Mouse (Mus musculus): Measurements from ENCODE around the gene Col28a1.

Gene Col28a1

GRCm38 (mm10) chr6:8192517-8192916 is at the start of gene Col28a1:
Gene Col28a1 (minus strand): TSS chr6:8192617.
- no peak for DNase-seq (ENCODE audit: low spot score in 2 of 2)

GRCm38 (mm10) chr6:8228596-8228995 is 36.2 kb upstream of the Col28a1 start:
- no peak for DNase-seq (ENCODE audit: low spot score in 2 of 2)

- DNase-seq (ENCODE audit: low spot score in 2 of 2): no peak
These were observed 34.6 kb upstream of the Col28a1 start for GRCm38 (mm10) chr6:8227035-8227434.

- DNase-seq (ENCODE audit: low spot score in 2 of 2): no peak
These were observed 18.2 kb upstream of the Col28a1 start for GRCm38 (mm10) chr6:8210661-8211060.

GRCm38 (mm10) chr6:8209866-8210186 is 17.4 kb upstream of the Col28a1 start:
- DNase-seq (ENCODE audit: low spot score in 2 of 2): no peak

GRCm38 (mm10) chr6:8209047-8209865 is 16.8 kb upstream of the Col28a1 start, which contains the start of gene Mios:
Gene Mios (plus strand): TSS chr6:8209222.
- DNase-seq (ENCODE audit: low spot score in 2 of 2): peak; percentile 85

GRCm38 (mm10) chr6:8189917-8190316 is 2.5 kb downstream of the Col28a1 start:
- no peak for DNase-seq (ENCODE audit: low spot score in 2 of 2)

- no peak for DNase-seq (ENCODE audit: low spot score in 2 of 2)
These were observed 3.7 kb downstream of the Col28a1 start for GRCm38 (mm10) chr6:8188599-8189233.

- no peak for DNase-seq (ENCODE audit: low spot score in 2 of 2)
These were observed 13.9 kb downstream of the Col28a1 start for GRCm38 (mm10) chr6:8178397-8178941.

GRCm38 (mm10) chr6:8176116-8176515 is 16.3 kb downstream of the Col28a1 start:
- no peak for DNase-seq (ENCODE audit: low spot score in 2 of 2)

GRCm38 (mm10) chr6:8175346-8175745 is 17.1 kb downstream of the Col28a1 start:
- DNase-seq (ENCODE audit: low spot score in 2 of 2): no peak

- no peak for DNase-seq (ENCODE audit: low spot score in 2 of 2)
These were observed 18.4 kb downstream of the Col28a1 start for GRCm38 (mm10) chr6:8174062-8174461.

- DNase-seq (ENCODE audit: low spot score in 2 of 2): no peak
These were observed 20.3 kb downstream of the Col28a1 start for GRCm38 (mm10) chr6:8172101-8172500.

GRCm38 (mm10) chr6:8164741-8165140 is 27.7 kb downstream of the Col28a1 start:
- DNase-seq (ENCODE audit: low spot score in 2 of 2): no peak

- DNase-seq (ENCODE audit: low spot score in 2 of 2): no peak
These were observed 32.4 kb downstream of the Col28a1 start for GRCm38 (mm10) chr6:8160001-8160400.

GRCm38 (mm10) chr6:8157121-8157520 is 35.3 kb downstream of the Col28a1 start:
- DNase-seq (ENCODE audit: low spot score in 2 of 2): no peak

GRCm38 (mm10) chr6:8152551-8153361 is 39.7 kb downstream of the Col28a1 start:
- DNase-seq (ENCODE audit: low spot score in 2 of 2): no peak

GRCm38 (mm10) chr6:8148916-8149315 is 43.5 kb downstream of the Col28a1 start:
- no peak for DNase-seq (ENCODE audit: low spot score in 2 of 2)

- DNase-seq (ENCODE audit: low spot score in 2 of 2): no peak
These were observed 50.5 kb downstream of the Col28a1 start for GRCm38 (mm10) chr6:8141881-8142280.

GRCm38 (mm10) chr6:8130149-8130548 is 62.3 kb downstream of the Col28a1 start:
- no peak for DNase-seq (ENCODE audit: low spot score in 2 of 2)

- DNase-seq (ENCODE audit: low spot score in 2 of 2): no peak
These were observed 64.3 kb downstream of the Col28a1 start for GRCm38 (mm10) chr6:8128164-8128563.

GRCm38 (mm10) chr6:8126545-8126944 is 65.9 kb downstream of the Col28a1 start:
- no peak for DNase-seq (ENCODE audit: low spot score in 2 of 2)
